Mouse (Mus musculus) right cerebral cortex, adult 2 months (tissue): Measurements from ENCODE around the gene Reep3.

Experiments
- DNase-seq, 2 experiments: peaks; one replicate each; pipeline ENCODE4 v3.0.0; 2021 to 2022; ENCODE audit warnings: low spot score in 2 of 2

Gene Reep3

GRCm38 (mm10) chr10:66974417-66974816, 122.3 kb downstream of the Reep3 start:
- DNase-seq, result no peak

GRCm38 (mm10) chr10:66973866-66974265, 122.9 kb downstream of the Reep3 start:
- no peak for DNase-seq

GRCm38 (mm10) chr10:66973274-66973673, 123.5 kb downstream of the Reep3 start:
- DNase-seq, result no peak

DNA sequence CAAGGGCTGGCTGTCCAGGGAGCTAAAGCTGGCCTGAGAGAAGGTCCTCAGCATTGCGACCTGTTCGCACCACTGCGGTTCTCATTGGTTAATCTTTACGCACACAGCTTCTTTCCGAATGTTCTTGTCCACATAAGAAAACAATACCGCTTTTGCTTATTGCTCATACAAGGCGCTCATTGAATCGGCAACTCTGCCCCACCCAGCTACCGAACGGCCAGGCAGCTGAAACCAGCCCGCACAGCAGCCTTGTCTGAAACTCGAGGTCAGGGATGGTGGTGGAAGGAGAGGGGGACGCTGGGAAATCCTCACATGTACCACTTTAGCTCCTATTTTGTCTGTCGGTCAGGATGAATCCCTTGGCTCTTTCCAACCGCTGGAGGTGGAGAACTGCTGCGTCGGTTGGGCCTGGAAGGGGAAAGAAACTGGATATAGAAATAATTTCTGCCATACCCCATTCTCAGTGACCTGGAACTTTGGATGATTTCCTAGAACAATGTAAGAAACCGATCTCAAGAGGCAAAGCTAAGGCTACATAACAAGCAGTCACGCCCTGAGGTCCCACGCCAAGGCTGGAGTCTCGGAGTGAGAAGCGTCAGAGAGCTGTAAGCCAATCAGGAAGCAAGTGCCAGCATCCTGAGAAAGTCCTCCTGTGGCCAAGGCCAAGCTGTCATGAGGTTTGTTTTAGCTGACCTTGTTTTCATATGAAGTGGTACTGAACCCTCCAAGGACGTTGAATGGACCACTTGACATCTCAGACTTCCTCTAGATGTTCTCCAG, 126.2 kb downstream of the Reep3 start:
- DNase-seq, result no peak

GRCm38 (mm10) chr10:66969581-66969980, 127.2 kb downstream of the Reep3 start:
- no peak for DNase-seq

- DNase-seq, result no peak
Observed at GRCm38 (mm10) chr10:66969081-66969480, 127.7 kb downstream of the Reep3 start.

DNA sequence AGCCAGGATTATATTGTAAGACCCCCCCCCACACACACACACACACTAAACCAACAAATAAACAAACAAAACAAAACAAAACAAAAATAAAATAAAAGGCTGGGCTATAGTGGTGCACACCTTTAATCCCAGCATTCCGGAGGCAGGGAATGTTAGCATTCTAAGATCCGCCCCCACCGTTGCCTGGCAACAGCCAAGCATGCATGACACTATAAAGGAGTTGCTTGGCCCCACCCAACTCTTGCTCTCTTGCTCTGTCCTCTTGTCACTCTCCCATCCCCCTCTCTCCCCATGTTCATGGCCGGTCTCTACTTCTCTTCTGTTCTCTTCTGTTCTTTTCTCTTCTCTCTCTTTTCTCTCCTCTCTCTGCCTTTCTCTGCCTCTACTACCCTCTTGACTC, 128.2 kb downstream of the Reep3 start:
- no peak for DNase-seq

DNA sequence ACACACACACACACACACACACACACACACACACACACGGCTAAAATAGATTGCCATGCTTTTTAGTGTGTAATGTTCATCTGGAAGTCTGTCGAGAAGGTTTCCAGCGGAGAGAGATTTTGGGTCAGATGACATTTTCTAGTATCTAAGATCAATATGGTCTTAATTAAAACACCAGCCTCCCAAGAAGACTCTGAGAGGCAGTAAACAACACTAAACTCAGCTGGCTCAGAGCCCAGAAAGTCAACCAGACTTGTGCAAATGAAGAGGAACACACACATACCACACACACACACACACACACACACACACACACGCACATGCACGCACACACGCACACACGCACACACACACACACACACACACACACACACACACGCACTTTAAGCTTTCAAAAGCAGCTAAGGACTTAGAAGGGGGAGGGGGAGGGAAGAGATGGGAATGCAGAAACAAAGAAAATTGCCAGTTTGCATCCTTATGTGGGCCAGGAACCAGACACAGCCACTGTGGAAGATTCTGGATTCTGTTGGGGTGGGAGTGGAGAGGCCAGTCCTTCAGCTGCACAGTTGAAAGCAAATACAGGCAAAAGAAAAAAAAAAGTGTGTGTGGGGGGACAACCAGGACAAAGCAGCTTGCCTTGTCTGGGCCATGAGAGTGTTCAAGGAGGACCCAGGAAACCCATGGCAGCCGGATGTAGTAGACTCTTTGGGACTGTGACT, 130.2 kb downstream of the Reep3 start:
- DNase-seq, result peak; percentile 46 to 57

GRCm38 (mm10) chr10:66960136-66960535, 136.6 kb downstream of the Reep3 start:
- DNase-seq, result no peak
